Mouse (Mus musculus): ENCODE measurements around the gene Gm20605. TPM values are rescaled to one million over a fixed set of nuclear protein-coding genes. Genes with fewer than 3 reads are reported as not detected.

Gene Gm20605
- 55.4 TPM for polyA plus RNA-seq (2017; shearing (Covaris generic))

GRCm38 (mm10) chr5:137628498-137629305 is at the start of gene Gm20605, which contains the start of the genes Fbxo24 and Lrch4:
TSS of gene Gm20605 (plus strand) at chr5:137629175.
TSS of gene Fbxo24 (minus strand) at chr5:137629002.
TSS of gene Lrch4 (plus strand) at chr5:137629121.

GRCm38 (mm10) chr5:137600619-137601364 is 28.2 kb upstream of the Gm20605 start, which contains the start of gene Mospd3:
TSS of gene Mospd3 (minus strand) at chr5:137601058.

GRCm38 (mm10) chr5:137613550-137613949 is 15.4 kb upstream of the Gm20605 start, which contains the start of gene Pcolce:
TSS of gene Pcolce (minus strand) at chr5:137613784.

GRCm38 (mm10) chr5:137641054-137641453 is 12.1 kb downstream of the Gm20605 start, which contains the start of gene Sap25:
TSS of gene Sap25 (plus strand) at chr5:137641334.

GRCm38 (mm10) chr5:137645652-137646091 is 16.7 kb downstream of the Gm20605 start, which contains the start of gene Irs3:
TSS of gene Irs3 (minus strand) at chr5:137645714.

GRCm38 (mm10) chr5:137684294-137685123 is 55.5 kb downstream of the Gm20605 start, which contains the start of gene Agfg2:
TSS of gene Agfg2 (minus strand) at chr5:137684726.

Other genes with a start within 250 kb of the Gm20605 start
- gene Zan, start 152.1 kb upstream of the Gm20605 start, polyA plus RNA-seq (2017; shearing (Covaris generic)): not detected
- gene Pop7, start 126.7 kb upstream of the Gm20605 start, polyA plus RNA-seq (2017; shearing (Covaris generic)): 28.8 TPM
- gene Gigyf1, start 110.6 kb upstream of the Gm20605 start, polyA plus RNA-seq (2017; shearing (Covaris generic)): 24.3 TPM
- gene Epo, start 95.9 kb upstream of the Gm20605 start, polyA plus RNA-seq (2017; shearing (Covaris generic)): not detected
- 183 TPM for gene Gnb2, start 95.7 kb upstream of the Gm20605 start, polyA plus RNA-seq (2017; shearing (Covaris generic))
- gene Actl6b, start 75.7 kb upstream of the Gm20605 start, polyA plus RNA-seq (2017; shearing (Covaris generic)): not detected
- gene Tfr2, start 59.3 kb upstream of the Gm20605 start, polyA plus RNA-seq (2017; shearing (Covaris generic)): not detected
- gene Mospd3, start 28.1 kb upstream of the Gm20605 start, polyA plus RNA-seq (2017; shearing (Covaris generic)): 51.6 TPM
- 1.5 TPM for gene Pcolce, start 15.4 kb upstream of the Gm20605 start, polyA plus RNA-seq (2017; shearing (Covaris generic))
- 0.86 TPM for gene Fbxo24, start 173 bp upstream of the Gm20605 start, polyA plus RNA-seq (2017; shearing (Covaris generic))
- gene Lrch4, start 54 bp upstream of the Gm20605 start, polyA plus RNA-seq (2017; shearing (Covaris generic)): 287 TPM
- gene Sap25, start 12.2 kb downstream of the Gm20605 start, polyA plus RNA-seq (2017; shearing (Covaris generic)): 125 TPM
- not detected for gene Irs3, start 16.5 kb downstream of the Gm20605 start, polyA plus RNA-seq (2017; shearing (Covaris generic))
- 24.8 TPM for gene Agfg2, start 55.6 kb downstream of the Gm20605 start, polyA plus RNA-seq (2017; shearing (Covaris generic))
- 0.72 TPM for gene Nyap1, start 112.4 kb downstream of the Gm20605 start, polyA plus RNA-seq (2017; shearing (Covaris generic))
- gene Tsc22d4, start 116.6 kb downstream of the Gm20605 start, polyA plus RNA-seq (2017; shearing (Covaris generic)): 179 TPM
- gene Ppp1r35, start 149.7 kb downstream of the Gm20605 start, polyA plus RNA-seq (2017; shearing (Covaris generic)): 48.8 TPM
- 81.3 TPM for gene Mepce, start 158.5 kb downstream of the Gm20605 start, polyA plus RNA-seq (2017; shearing (Covaris generic))
- 20.9 TPM for gene Zcwpw1, start 158.6 kb downstream of the Gm20605 start, polyA plus RNA-seq (2017; shearing (Covaris generic))
- 0.24 TPM for gene Pilra, start 207.1 kb downstream of the Gm20605 start, polyA plus RNA-seq (2017; shearing (Covaris generic))
- gene Pilrb1, start 228.9 kb downstream of the Gm20605 start, polyA plus RNA-seq (2017; shearing (Covaris generic)): not detected
- not detected for gene Pilrb2, start 242.6 kb downstream of the Gm20605 start, polyA plus RNA-seq (2017; shearing (Covaris generic))